Mouse (Mus musculus) cerebellum, postnatal 25 days (tissue): ENCODE measurements around the gene Bcl2l10.

Experiments
- DNase-seq, 2 experiments: peaks; one replicate each; pipeline ENCODE4 v3.0.0; 2021; ENCODE audit warnings: mixed read lengths in 2 of 2

The Bcl2l10 gene

DNA sequence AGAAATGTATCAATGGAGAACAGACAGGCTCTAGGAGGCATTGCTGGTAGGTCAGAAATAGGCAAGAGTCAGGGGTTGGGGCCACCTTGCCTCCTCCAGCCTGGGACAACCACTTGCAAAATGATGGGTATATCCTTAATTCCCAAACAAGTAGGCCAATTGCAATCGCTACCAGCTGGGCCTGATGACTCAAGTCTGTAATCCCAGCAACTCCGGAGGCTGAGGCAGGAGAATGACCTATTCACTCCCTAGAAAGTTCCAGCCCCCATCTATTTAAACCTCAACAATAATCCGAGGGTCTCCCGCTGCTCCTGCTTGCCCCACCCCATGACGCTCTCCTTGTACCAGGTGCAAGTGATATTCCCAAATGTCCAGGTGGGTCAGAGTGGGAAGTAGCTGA lies at the start of gene Bcl2l10:
Bcl2l10 (plus strand) TSS at position 301 of the 400 bp plus-strand sequence.
- DNase-seq, result no peak

DNA sequence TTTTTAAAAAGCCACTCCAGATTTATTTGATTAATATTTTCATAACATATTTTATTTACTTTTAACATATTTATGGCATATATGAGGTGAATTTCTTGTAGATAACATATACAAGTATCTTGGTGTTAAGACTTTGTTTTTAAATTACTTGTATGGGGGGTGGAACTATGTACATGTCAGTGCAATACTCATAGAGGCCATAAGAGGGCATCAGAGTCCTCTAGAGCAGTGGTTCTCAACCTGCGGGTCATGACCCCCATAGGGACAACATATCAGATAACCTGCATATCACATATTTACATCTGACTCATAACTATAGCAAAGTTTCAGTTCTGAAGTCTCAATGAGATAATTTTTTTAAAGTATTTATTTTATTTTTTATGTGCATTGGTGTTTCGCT lies 48.2 kb upstream of the Bcl2l10 start:
- DNase-seq, result no peak

DNA sequence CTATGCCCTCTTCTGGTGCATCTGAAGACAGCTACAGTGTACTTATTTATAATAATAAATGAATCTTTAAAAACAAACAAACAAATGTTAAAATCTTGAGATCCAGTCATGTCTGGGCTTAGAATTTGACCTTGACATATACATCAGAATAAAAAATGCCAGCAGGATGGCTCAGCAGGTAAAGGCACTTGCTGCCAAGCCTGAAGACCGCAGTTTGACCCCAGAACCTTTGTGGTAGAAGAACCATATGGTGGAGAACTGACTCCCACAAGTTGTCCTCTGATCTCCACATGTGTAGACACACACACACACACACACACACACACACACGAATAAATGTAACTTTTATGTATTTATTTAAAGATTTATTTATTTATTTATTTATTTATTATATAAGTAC lies 44.5 kb upstream of the Bcl2l10 start:
- DNase-seq, result no peak

DNA sequence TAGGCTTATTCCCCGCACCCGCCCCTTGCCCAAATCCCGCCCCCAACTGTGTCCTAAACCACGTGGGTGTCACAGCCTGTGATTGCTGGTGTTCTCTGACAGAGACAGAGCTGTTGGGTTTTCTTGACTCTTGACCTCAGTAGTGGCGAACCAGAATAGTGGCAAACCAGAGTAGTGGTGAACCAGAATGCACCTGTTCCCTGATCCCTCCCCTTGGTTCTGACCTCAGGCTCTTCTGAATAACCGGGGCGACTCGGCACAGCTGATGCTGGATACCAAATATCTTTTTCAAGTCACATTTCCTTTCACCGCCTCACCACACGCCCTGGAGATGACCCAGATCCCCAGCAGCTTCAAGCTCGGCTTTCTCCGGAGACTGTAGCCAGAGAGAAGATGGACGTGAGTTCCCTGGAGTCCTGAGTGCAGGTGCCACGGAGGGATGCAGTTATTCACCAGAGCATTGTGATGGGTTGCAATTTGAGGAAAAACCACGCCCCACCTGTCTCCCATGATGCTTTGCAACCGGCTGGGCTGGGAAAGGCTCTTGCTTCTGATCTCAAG lies 43.8 kb upstream of the Bcl2l10 start:
- DNase-seq, result peak; percentile 54 to 68

DNA sequence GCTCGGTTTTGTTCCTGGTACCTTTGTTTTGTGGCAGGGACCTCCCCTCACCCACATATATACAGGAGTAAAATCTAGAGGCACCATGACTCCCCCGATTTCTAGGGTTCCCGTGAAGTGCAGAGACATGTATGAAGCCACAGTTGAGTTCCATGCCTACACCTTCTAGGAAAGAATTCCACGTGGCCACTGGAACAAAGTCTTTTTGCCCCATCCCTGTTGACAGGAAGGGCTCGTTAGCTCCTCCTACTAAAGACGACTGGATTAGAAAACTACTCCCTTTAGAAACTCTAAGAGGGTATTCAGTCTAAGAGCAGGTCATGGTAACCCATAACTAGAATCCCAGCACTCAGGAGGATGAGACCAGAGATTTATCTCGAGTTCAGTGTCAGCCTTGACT lies 43.3 kb upstream of the Bcl2l10 start:
- DNase-seq, result no peak

DNA sequence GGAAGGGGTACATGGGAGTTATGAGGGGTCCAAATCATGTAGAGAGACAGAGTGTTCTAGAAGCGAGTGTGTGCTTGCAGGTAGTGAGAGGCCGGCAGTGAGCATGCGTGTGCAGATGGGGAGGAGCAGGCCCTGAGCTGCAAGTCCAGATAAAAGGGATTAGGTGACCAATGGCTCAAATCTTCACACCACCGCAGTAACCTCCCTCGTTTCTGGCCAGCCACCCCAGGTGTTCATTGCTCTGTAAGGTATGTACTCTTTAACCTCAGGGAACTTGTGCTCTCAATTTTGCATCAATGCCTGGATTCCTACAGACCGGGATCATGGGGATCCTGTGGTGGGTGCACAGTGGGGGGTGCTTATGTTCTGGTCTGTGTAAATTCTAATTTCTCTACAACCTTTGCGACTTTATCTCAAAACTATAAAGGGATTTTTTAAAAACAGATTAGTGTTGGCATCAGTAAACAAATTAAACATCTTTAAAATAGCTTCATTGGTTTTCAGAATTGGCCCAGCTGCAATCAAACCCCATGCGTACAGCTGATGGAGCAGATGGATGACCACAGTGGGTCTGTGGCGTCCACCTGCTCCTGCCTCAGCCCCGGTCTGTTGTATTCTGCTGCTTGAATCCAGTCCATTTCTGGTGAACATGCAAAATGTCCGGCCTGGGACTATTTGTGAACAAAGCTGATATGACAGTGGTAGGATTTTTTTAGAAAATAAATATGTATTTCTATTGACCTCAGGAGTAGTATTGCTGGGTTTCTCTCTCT lies 41.2 kb upstream of the Bcl2l10 start, which contains the start of gene Gnb5:
Gnb5 (plus strand) TSS at position 163 of the 773 bp plus-strand sequence.
- peak; percentile 89 to 91 for DNase-seq

DNA sequence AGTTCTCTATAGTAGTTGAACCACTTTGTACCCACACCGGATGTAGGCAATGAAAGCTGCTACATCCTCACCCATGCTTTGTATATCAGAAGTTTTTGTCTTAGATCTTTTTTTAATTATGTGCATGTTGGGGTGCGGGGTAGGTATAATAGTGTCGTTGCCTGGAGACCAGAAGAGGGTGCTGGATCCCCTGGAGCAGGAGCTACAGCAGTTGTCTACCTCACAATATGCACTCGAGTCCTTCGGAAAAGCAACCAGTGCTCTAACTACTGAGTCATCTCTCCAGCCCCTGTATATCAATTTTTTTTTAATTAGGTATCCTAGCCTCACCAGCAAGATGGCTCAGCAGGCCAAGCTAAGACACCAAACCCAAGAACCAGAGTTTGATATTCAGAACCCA lies 40.5 kb upstream of the Bcl2l10 start:
- DNase-seq, result no peak

DNA sequence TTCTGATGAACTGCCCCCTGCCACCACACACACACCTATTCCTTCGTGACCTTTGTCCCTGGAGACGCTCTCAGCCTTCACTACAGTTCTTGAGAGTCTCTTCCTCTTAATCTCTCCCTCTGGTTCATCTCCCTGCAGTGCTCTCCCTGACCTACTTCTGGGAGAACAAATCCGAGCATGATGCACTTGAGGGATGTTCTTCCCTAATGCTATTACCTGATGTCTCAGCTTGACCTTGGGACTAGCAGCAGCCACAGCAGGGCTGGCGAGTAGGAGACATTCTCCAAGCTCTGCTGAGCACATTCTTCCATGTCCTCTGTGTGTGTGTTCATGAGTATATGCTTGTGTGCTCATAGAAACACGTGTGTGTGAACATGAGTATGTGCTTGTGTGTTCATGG lies 38.9 kb upstream of the Bcl2l10 start:
- DNase-seq, result no peak

DNA sequence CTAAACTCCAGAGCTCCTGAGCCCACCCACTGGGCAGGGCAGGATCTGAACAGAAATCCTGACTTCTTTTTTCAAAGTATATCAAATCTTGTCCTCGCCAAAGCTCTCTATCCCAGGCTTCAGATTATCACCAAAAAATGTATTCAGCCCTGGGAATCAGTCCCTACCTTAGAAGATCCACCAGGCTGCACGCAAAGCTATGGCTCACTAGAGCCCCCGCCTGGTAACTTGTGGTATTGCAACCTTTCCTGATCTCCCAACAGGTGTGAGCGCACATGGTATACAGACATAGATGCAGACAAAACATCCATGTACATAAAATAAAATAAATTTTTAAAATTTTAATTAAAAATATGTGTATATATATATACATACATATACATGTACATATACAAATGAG lies 35.5 kb upstream of the Bcl2l10 start:
- DNase-seq, result peak; percentile 94 to 96

DNA sequence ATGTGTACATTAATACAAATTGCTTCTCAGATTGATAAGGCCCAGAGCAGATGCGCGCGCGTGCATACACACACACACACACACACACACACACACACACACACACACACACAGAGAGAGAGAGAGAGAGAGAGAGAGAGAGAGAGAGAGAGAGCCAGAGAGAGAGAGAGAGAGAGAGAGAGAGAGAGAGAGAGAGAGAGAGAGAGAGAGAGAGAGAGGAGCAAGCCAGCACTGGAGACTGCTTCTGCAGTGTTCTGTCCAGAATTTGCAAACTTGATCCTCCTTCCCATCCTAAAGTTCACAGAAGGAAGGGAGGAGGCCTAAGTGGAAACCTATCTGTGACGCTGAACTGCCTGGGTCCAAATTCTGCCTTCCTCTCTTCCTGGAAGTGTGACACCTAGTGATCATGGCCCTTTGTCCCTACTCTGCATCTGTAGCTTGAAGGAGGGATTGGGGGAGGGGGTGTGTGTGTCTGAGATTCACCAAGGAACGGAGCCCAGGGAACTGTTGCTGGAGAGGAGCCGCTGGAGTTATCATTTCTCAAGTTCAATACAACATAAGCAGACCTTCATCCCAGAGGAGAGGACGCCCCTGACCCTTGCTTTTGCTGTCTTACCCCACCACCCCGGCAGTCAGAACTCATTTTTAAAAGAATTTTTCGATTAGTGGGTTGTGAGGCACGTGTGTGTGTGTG lies 34.3 kb upstream of the Bcl2l10 start:
- peak in 1 of 2 experiments; percentile 43 for DNase-seq

DNA sequence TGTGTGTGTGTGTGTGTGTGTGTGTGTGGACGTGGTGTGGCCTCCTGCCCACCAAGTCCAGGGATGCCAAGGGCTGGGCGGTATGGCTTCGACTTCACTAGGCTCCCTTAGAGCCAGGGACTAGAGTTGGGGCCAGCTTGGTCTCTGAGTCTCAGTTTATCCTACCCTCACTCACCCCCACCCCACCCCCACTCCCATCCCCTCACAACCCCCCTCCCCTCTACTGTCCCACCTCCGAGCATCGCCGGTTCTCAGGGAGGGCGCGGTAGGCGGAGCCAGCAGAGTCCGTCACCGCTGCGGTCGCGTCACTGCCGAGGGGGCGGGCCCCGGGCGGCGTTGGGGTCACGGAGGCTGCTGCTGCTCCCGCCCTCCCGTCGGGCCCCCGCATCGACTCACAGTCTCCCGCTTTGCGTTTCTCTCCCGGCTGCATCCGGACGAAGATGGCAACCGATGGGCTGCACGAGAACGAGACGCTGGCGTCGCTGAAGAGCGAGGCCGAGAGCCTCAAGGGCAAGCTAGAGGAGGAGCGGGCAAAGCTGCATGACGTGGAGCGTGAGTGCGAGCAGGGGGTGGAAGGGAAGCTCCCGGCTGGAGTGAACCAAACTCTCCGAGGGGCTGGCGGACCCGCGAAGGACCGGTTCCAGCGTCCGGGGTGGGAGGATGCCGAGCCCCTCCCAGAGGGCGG lies 33.6 kb upstream of the Bcl2l10 start:
- peak; percentile 94 to 96 for DNase-seq

DNA sequence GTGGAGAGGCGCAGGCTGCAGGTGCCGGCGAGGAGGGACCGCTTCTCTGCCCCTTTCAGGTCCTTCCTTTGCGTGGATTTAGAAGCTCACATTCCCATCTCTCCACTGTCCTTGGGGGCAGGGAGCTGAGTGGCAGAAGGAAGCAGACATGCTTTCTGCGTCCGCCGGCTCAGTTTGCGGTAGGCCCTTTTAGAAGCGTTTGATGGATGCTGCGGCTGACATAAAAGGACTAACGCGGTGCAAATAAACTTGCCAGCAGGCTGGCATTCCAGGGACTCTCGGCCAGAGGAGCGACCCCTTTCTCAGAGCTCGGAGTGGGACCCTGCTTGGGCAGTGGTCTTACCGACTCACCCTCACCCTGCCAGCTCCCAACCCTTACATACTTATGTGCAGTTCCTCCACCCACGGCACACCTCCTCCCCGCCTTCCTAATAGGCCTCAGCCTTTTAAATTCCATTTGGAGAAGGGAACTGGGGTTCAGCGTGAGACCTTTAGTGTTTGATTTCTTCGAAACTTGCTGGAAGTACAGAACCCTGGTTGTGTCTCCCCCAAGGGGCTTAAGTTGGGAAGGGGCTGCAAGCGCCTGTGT lies 32.9 kb upstream of the Bcl2l10 start:
- no peak for DNase-seq

DNA sequence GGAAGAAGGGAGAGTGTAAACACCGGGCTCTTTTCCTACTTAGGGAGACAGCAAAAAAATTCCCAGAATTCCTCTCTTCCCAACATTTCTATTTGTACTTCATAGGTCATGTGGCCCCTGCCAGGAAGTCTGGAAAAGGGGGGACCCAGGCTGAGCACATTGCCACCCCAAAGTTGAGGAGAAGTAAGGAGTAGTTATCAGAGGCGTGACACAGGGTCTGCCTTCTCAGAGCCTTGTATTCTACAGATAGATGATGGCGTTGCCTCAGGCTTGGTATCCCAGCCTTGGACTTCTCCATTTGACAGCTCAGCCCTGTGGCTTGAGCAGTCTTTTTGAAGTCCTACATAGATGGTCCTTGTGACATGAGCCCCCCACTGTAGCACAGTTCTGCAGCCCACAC lies 32.3 kb upstream of the Bcl2l10 start:
- DNase-seq, result no peak

DNA sequence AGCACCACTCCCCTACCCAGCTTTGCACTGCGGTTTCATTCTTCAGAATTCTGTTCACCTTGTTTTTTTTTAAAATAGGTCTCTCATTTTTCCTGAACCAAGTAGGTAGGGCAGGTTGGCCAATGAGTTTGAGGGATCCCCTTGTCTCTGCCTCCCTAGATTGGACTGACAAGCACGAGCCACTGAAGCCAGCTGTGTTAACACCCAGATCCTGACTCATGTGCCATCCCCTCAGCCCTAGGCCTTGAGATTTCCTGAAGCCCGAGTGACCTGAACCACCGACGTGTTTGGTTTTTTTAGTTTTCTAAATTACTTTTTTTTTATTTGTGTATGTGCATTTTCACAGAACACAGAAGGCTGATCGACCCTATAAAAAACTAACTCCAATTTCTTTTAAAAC lies 30.8 kb upstream of the Bcl2l10 start:
- no peak for DNase-seq

DNA sequence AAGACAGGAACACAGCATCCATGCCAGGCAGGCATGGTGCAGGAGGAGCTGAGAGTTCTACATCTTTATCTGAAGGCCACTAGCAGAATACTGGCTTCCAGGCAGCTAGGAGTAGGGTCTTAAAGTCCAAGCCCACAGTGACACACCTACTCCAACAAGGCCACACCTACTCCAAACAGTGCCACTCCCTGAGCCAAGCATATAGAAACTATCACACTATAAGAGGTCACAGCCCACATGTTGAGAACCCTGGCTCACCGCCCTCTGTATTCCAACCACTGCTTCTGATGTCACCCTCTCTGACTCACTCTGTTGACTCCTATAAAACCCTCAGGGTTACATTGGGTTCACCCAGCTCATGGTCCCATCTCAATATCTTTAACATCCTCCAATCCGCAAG lies 29.4 kb upstream of the Bcl2l10 start:
- no peak for DNase-seq

DNA sequence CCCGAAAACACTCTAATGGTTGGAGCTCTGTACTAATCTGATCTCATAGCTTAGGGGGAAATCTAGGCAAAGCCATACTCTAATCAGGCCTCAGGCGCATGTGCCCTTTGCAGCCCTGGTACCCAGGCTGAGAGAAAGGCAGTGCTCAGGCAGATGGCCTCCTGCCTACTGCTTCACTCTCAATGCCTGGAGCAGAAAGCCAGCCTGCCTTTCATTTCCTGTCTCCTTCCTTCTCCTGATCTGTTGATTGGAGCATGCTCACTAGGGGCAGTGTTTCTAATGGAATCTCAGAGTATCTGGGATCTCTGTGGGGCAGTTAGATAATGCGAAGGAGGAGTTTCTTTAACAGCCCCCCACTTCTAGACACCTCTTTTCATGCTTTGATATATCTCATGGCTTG lies 28.2 kb upstream of the Bcl2l10 start:
- DNase-seq, result peak in 1 of 2 experiments; percentile 67

DNA sequence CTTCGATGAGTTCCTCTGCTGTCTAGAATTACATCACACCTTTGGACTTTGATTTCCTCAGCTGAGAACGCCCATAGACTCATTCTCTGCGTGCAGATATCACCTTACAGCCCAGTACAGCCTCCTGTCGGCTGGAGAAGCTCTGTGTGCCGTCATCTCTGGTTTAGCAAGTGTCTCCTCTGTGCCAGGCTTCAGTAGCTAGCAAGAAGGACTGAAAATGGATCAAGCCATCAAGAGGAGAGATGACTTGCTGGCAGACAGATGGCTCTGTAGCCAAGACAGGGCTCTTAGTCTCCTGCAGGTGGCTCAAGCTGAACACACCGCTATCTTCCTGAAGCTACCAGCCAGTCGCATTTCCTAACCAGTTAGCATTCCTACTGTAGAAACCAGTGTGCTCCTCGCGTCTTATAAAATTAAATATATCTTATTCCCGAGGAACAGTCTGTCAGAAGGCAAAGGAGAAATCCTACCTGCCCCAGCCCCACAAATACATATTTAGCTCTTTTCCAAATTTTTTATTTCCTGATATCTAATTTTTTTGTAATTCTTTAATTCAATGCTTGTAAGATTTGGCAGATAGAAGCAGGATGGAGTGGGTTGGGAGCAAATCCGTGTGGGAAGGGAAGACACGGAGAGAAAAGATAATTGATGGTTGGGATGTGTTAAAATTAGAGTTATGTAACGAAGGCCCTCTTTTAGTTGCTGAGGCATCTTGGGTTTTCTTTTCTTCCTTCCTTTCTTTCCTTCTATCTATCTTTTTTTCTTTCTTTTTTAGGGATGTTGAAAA lies 25.3 kb upstream of the Bcl2l10 start:
- peak; percentile 62 to 63 for DNase-seq

DNA sequence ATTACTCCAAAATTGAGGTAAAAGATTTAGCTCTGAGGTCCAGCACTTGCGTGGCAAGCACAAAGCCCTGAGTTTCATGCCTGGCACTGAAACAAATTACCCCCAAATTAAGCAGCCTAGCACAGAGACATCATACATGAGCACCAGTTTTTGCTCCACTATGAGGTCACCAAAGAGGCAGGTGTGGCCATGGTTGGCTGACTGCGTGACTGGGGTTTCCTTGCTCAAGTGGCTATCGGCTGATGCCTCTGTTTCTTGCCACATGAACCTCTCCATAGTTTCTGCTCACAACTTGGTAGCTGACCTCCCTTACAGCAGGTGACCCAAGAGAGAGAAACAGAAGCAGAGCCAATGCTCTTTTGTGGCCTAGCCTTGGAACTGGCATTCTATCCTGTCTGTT lies 19.5 kb upstream of the Bcl2l10 start:
- no peak for DNase-seq

DNA sequence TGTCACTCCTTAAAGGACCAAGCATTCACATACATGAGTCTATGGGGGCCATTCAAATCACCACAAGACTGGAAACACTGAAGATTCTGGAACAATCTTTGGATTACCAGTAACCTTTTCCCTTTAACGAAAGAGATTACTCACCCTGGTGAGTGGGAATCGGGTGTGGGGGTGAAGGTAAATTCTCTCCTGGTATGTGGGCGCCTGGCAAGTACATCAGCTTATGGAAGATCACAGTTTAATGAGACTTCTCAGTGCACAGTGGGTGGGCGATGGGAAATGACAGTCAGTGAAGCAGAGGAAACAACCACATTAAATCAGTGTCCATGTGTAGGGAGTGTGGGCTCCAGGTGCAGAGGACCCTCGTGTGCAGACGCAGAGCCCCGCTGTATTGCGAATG lies 16.7 kb upstream of the Bcl2l10 start:
- no peak for DNase-seq

DNA sequence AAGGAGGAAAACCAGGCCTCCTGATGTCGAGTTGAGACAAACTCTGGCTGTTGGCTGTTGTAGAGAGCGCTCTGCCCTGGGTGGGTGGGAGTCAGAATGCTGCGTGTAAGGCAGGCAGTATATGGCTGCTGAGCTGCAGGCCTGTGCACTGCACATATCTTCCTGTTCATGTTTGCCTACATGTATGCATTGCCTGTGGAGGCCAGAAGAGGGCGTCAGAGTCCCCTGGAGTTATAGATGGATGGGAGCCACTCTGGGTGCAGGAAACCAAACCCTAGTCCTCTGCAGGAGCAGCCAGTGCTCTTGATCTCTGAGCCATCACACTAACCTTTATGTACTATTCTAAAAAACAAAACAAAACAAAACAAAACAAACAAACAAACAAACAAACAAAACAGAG lies 13.1 kb upstream of the Bcl2l10 start:
- peak in 1 of 2 experiments; percentile 5 for DNase-seq

DNA sequence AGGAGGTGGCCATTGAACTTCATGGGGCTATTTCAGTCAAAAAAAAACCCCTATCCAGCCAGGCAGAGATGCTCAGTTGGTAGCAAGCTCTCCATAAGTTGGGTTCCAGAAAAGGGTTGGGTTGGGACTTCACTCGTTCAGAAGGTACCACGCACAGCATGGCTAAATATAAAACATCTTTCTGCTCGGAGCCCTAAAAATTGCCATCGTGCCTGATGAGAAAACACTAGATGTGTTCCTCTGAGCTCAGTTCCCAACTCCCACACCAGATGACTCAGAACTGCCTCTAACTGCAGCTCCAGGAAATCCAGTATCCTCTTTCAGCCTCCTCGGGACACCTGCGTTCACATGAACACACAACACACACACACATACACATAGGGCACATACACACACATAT lies 9.5 kb upstream of the Bcl2l10 start:
- DNase-seq, result no peak

DNA sequence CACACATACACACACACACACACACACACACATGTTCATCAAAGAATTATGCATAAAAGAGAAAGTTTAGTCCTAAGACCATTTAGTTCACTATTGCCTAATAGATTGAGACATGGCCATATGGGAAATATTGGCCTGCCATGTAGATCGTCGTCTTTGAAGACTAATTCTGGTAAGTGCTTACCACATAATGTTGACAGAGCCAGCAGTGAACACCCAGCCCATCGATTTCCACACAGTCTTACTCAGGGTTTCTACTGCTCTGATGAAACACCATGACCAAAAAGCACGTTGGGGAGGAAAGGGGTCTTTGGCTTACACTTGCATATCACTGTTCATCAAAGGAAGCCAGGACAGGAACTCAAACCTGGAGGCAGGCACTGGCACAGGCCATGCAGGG lies 5.1 kb upstream of the Bcl2l10 start:
- DNase-seq, result no peak
